Comparison of ENCODE assay signal across 11 mouse cellular contexts in the genomic region with DNA sequence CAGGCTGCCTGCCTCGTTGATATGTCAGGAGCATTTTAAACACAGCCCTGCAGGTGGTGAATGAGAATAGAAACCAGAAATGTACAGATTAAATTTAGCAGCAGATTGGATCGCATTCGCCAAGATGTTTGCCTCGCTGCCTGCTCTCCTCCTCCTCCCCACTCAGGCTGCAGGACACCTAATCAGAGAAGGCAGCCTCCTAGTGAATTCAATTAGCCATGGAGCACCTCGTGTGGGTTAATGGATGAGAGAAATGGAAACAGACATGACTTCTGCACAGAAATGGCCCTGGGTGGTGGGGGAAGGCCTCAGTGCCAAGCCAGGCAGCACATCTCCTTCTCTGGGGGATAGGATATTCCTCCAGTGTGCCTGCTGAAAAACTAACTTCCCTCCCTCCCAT.
A peak's percentile ranks its signal among the peaks of the same experiment; 100 is the strongest.
DNase-seq lines count a peak whose midpoint lies in the region; ATAC-seq lines count a peak whose summit lies in the region.
"Had no signal": no experiment of that assay in that cellular context is flagged by ENCODE, and none has a peak within 500 bp of the region (broad histone marks: within the 10 kb centered on the region; RNA-seq: fewer than 3 reads in every experiment).

No protein-coding gene starts in this region.

- 49% methylated on average over 5 of the region's 5 CpGs for WGBS in kidney, embryonic 15.5 days
- WGBS in neural tube, embryonic 14.5 days = 45% methylated on average over 5 of the region's 5 CpGs

- DNase-seq in adrenal gland, adult 8-10 months = peak; percentile 4
- DNase-seq in adrenal gland, postnatal 4 days (ENCODE audit: low spot score in 2 of 2) = no peak
- DNase-seq in kidney, postnatal 14 days = no peak
- DNase-seq in brain, adult 2 months (ENCODE audit: low read depth, low spot score) = peak; percentile 65
- no peak for DNase-seq in natural killer cell, adult 2 months (ENCODE audit: low spot score in 2 of 2)
- DNase-seq in kidney, postnatal 25 days = no peak
- DNase-seq: lung, postnatal 14 days; thymus, postnatal 25 days had no signal

- peaks cover 5% of the 10 kb centered on the region; the same call in 1 of the 2 replicates for H3K4me1 ChIP-seq in kidney, embryonic 15.5 days
- no peaks in the 10 kb centered on the region for H3K4me1 ChIP-seq in neural tube, embryonic 14.5 days (ENCODE audit: control insufficient read depth, insufficient read depth, low read length)

- H3K36me3 ChIP-seq in kidney, embryonic 15.5 days = no peaks in the 10 kb centered on the region
- H3K36me3 ChIP-seq in neural tube, embryonic 14.5 days (ENCODE audit: control insufficient read depth, insufficient read depth, low read length) = no peaks in the 10 kb centered on the region

- no peaks in the 10 kb centered on the region for H3K9me3 ChIP-seq in kidney, embryonic 15.5 days (replicated peaks)
- H3K9me3 ChIP-seq in neural tube, embryonic 14.5 days (ENCODE audit: control insufficient read depth, low read length) = no peaks in the 10 kb centered on the region

- H3K4me3 ChIP-seq in kidney, embryonic 15.5 days (replicated peaks) = no peak overlapping the region
- no peak overlapping the region for H3K4me3 ChIP-seq in neural tube, embryonic 14.5 days (ENCODE audit: low read depth, low read length)

- H3K27ac ChIP-seq in kidney, embryonic 15.5 days = no peak overlapping the region
- H3K27ac ChIP-seq in neural tube, embryonic 14.5 days (ENCODE audit: low read depth, low read length) = no peak overlapping the region
- H3K27ac ChIP-seq: kidney, postnatal 0 days had no signal

- no peak overlapping the region for H3K4me2 ChIP-seq in kidney, embryonic 15.5 days
- no peak overlapping the region for H3K4me2 ChIP-seq in neural tube, embryonic 14.5 days (ENCODE audit: low read depth, low read length)

- H3K9ac ChIP-seq in kidney, embryonic 15.5 days = no peak overlapping the region
- H3K9ac ChIP-seq in neural tube, embryonic 14.5 days (replicated peaks; ENCODE audit: low read depth, low read length) = no peak overlapping the region

- no peaks in the 10 kb centered on the region for H3K27me3 ChIP-seq in kidney, embryonic 15.5 days
- no peaks in the 10 kb centered on the region for H3K27me3 ChIP-seq in neural tube, embryonic 14.5 days (ENCODE audit: control insufficient read depth, insufficient read depth, low read length)

- peak; percentile 53; the same call in 1 of the 2 replicates for ATAC-seq in kidney, embryonic 15.5 days (replicated peaks; ENCODE audit: low FRiP score)
- ATAC-seq in neural tube, embryonic 14.5 days (ENCODE audit: low read depth) = peak; percentile 80

Comparison
In these comparisons a context has a peak if more than half of its experiments do, and no peak if none do; other contexts are left out.
1. DNase-seq: peak in adrenal gland, adult 8-10 months (single experiment) and brain, adult 2 months (single experiment); none in adrenal gland, postnatal 4 days (0 of 2), kidney, postnatal 14 days (single experiment), natural killer cell, adult 2 months (0 of 2) and kidney, postnatal 25 days (0 of 2).